Mouse (Mus musculus): ENCODE data around the gene Rxra. TPM values are rescaled to one million over a fixed set of nuclear protein-coding genes. Genes with fewer than 3 reads are reported as not detected.

Rxra gene
- polyA plus RNA-seq (2012; rRNA removed), result 94.8 and 107 TPM in 2 replicates

GRCm38 (mm10) chr2:27676106-27676477 lies at the start of gene Rxra:
Gene Rxra, plus strand, starts transcription at chr2:27676440.
- 4% methylated on average over 16 of the region's 16 CpGs for WGBS
- peak; percentile 94 for DNase-seq
- peaks cover 35% of the 10 kb centered on the region for H3K4me1 ChIP-seq (ENCODE audit: control insufficient read depth, insufficient read depth, low read length)
- H3K4me3 ChIP-seq (ENCODE audit: insufficient read depth, low read depth, low read length), result peak within 1 kb of the TSS; percentile 76
- H3K27me3 ChIP-seq (replicated peaks; ENCODE audit: control insufficient read depth, insufficient read depth, low read length), result no peaks in the 10 kb centered on the region
- H3K36me3 ChIP-seq (ENCODE audit: control insufficient read depth, insufficient read depth, low read length), result no peaks in the 10 kb centered on the region
- no peak for TF ChIP-seq CTCF (conservative IDR thresholded peaks at IDR 0.05; ENCODE audit: insufficient read depth, insufficient read length, low read depth, low read length)
- peak; percentile 17 for TF ChIP-seq POLR2A (IDR thresholded peaks at IDR 0.05; ENCODE audit: low read depth, low read length)
- peak within 1 kb of the TSS; percentile 96 for H3K27ac ChIP-seq (ENCODE audit: insufficient read depth, low read depth, low read length)

GRCm38 (mm10) chr2:27626604-27627003 lies 49.6 kb upstream of the Rxra start:
- TF ChIP-seq CTCF (conservative IDR thresholded peaks at IDR 0.05; ENCODE audit: insufficient read depth, insufficient read length, low read depth, low read length) (no peak), POLR2A (IDR thresholded peaks at IDR 0.05; ENCODE audit: low read depth, low read length) (no peak)
- Histone ChIP-seq H3K36me3 (ENCODE audit: control insufficient read depth, insufficient read depth, low read length) (no peaks in the 10 kb centered on the region), H3K4me1 (ENCODE audit: control insufficient read depth, insufficient read depth, low read length) (peaks cover 18% of the 10 kb centered on the region), H3K27me3 (replicated peaks; ENCODE audit: control insufficient read depth, insufficient read depth, low read length) (no peaks in the 10 kb centered on the region), H3K27ac (ENCODE audit: insufficient read depth, low read depth, low read length) (peak overlapping the region; percentile 72), H3K4me3 (ENCODE audit: insufficient read depth, low read depth, low read length) (no peak overlapping the region)
- 32% methylated on average over 1 of the region's 1 CpGs for WGBS
- DNase-seq, result peak; percentile 93

DNA sequence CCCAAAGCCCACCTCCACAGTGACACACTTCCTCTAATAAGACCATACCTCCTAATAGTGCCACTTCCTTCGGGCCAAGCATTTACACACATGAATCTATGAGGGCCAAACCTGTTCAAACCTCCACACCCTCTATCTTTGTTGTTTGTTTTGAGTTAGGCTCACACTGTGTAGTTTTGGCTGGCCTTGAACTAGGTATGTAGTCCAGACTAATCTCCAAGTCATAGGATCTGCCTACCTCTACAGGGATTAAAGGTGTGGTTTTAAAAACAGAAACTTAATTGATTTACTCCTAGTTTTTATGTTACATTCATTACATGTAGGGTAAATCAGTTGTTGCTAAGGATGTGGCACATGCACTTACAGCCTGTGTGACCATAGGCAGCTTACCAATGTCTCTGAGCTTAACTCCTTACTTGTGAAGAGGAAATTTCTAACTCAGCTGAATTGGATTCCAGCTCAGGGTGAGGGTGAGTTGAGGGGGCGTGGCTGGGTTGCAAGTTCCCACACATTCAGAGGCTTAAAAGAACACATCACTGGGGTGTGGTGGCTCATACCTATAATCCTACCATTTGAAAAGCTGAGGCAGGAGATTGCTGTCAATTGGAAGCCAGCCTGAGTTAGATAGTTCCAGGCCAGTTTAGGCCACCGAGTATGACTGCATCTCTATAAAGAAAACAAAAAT lies 45.5 kb upstream of the Rxra start:
- DNase-seq, result no peak
- TF ChIP-seq CTCF (conservative IDR thresholded peaks at IDR 0.05; ENCODE audit: insufficient read depth, insufficient read length, low read depth, low read length), result no peak
- TF ChIP-seq POLR2A (IDR thresholded peaks at IDR 0.05; ENCODE audit: low read depth, low read length), result no peak
- H3K4me3 ChIP-seq (ENCODE audit: insufficient read depth, low read depth, low read length), result no peak overlapping the region
- H3K27ac ChIP-seq (ENCODE audit: insufficient read depth, low read depth, low read length), result no peak overlapping the region
- H3K27me3 ChIP-seq (replicated peaks; ENCODE audit: control insufficient read depth, insufficient read depth, low read length), result no peaks in the 10 kb centered on the region
- H3K36me3 ChIP-seq (ENCODE audit: control insufficient read depth, insufficient read depth, low read length), result no peaks in the 10 kb centered on the region
- H3K4me1 ChIP-seq (ENCODE audit: control insufficient read depth, insufficient read depth, low read length), result peaks cover 13% of the 10 kb centered on the region
- WGBS, result 89% methylated on average over 3 of the region's 3 CpGs

DNA sequence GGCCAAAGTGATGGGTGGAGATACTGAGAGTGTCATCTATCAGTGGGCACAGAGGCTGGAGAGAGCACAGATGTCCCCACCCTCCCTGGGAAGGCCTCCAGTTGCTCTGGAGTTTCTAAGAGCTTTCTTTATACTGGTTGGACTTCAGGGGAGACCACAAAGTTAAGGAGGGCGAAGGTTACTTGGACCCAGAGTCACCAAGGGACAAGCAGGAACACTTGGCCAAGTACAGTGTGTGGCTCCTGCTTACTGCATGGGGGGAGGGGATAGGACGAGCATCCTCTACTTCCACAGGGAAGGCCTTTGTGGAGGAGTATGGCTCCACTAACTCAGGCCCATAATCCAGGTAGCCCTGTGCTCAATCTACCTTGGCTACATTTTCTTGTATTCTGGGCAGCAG lies 42.8 kb upstream of the Rxra start:
- no peak for TF ChIP-seq POLR2A (IDR thresholded peaks at IDR 0.05; ENCODE audit: low read depth, low read length)
- TF ChIP-seq CTCF (conservative IDR thresholded peaks at IDR 0.05; ENCODE audit: insufficient read depth, insufficient read length, low read depth, low read length), result no peak
- Histone ChIP-seq H3K27ac (ENCODE audit: insufficient read depth, low read depth, low read length) (no peak overlapping the region), H3K4me3 (ENCODE audit: insufficient read depth, low read depth, low read length) (no peak overlapping the region), H3K36me3 (ENCODE audit: control insufficient read depth, insufficient read depth, low read length) (no peaks in the 10 kb centered on the region), H3K4me1 (ENCODE audit: control insufficient read depth, insufficient read depth, low read length) (no peaks in the 10 kb centered on the region), H3K27me3 (replicated peaks; ENCODE audit: control insufficient read depth, insufficient read depth, low read length) (no peaks in the 10 kb centered on the region)
- WGBS, result 72% methylated on average over 2 of the region's 2 CpGs
- DNase-seq, result peak; percentile 53

DNA sequence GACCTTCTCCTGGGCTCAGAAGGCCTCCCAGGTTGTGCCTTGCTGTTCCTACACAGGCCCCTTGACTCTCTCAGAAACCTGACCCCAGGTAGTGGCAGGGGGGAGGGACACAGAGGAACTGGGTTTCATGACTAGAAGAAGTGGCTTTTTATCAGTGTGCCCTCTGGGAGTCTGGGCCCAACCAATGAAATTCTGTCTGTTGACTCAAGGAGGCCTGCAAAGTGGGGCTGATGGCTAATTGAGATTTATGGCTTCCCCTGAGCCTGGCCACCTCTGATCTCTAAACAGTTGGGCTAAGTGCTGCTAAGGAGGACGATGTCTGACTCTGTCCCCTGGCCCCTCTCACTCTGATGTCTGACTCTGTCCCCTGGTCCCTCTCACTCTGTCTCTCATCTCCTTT lies 42.2 kb upstream of the Rxra start:
- no peak for DNase-seq
- Histone ChIP-seq H3K4me3 (ENCODE audit: insufficient read depth, low read depth, low read length) (no peak overlapping the region), H3K36me3 (ENCODE audit: control insufficient read depth, insufficient read depth, low read length) (no peaks in the 10 kb centered on the region), H3K27me3 (replicated peaks; ENCODE audit: control insufficient read depth, insufficient read depth, low read length) (no peaks in the 10 kb centered on the region), H3K4me1 (ENCODE audit: control insufficient read depth, insufficient read depth, low read length) (no peaks in the 10 kb centered on the region), H3K27ac (ENCODE audit: insufficient read depth, low read depth, low read length) (no peak overlapping the region)
- 53% methylated on average over 1 of the region's 1 CpGs for WGBS
- no peak for TF ChIP-seq CTCF (conservative IDR thresholded peaks at IDR 0.05; ENCODE audit: insufficient read depth, insufficient read length, low read depth, low read length)
- no peak for TF ChIP-seq POLR2A (IDR thresholded peaks at IDR 0.05; ENCODE audit: low read depth, low read length)

GRCm38 (mm10) chr2:27635147-27635738 lies 41.0 kb upstream of the Rxra start:
- TF ChIP-seq POLR2A (IDR thresholded peaks at IDR 0.05; ENCODE audit: low read depth, low read length) (no peak), CTCF (conservative IDR thresholded peaks at IDR 0.05; ENCODE audit: insufficient read depth, insufficient read length, low read depth, low read length) (no peak)
- no peaks in the 10 kb centered on the region for H3K36me3 ChIP-seq (ENCODE audit: control insufficient read depth, insufficient read depth, low read length)
- WGBS, result 87% methylated on average over 13 of the region's 13 CpGs
- no peak overlapping the region for H3K27ac ChIP-seq (ENCODE audit: insufficient read depth, low read depth, low read length)
- H3K27me3 ChIP-seq (replicated peaks; ENCODE audit: control insufficient read depth, insufficient read depth, low read length), result no peaks in the 10 kb centered on the region
- H3K4me3 ChIP-seq (ENCODE audit: insufficient read depth, low read depth, low read length), result no peak overlapping the region
- H3K4me1 ChIP-seq (ENCODE audit: control insufficient read depth, insufficient read depth, low read length), result no peaks in the 10 kb centered on the region
- no peak for DNase-seq

DNA sequence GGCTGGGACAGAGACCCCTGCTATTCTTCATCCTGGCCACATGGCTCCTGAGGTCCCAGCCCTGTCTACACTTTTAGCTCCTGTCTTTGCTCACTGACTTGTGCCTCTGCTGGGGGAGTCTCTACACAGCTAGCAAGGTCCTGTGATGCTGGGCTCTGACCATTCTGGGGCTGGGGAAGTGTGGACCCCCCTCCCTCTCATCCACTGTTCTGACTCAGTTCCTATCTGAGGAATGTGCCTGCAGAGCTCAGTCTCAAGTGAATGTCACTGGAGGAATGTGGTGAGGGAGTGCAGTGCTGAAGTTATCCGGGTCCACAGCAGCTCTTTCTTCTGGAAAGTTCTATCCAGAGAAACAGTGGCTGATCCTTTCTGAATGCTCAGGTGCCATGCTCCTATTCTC lies 39.4 kb upstream of the Rxra start:
- H3K27me3 ChIP-seq (replicated peaks; ENCODE audit: control insufficient read depth, insufficient read depth, low read length), result no peaks in the 10 kb centered on the region
- TF ChIP-seq POLR2A (IDR thresholded peaks at IDR 0.05; ENCODE audit: low read depth, low read length) (no peak), CTCF (conservative IDR thresholded peaks at IDR 0.05; ENCODE audit: insufficient read depth, insufficient read length, low read depth, low read length) (no peak)
- H3K27ac ChIP-seq (ENCODE audit: insufficient read depth, low read depth, low read length), result no peak overlapping the region
- 48% methylated on average over 1 of the region's 1 CpGs for WGBS
- no peak overlapping the region for H3K4me3 ChIP-seq (ENCODE audit: insufficient read depth, low read depth, low read length)
- no peaks in the 10 kb centered on the region for H3K4me1 ChIP-seq (ENCODE audit: control insufficient read depth, insufficient read depth, low read length)
- no peak for DNase-seq
- no peaks in the 10 kb centered on the region for H3K36me3 ChIP-seq (ENCODE audit: control insufficient read depth, insufficient read depth, low read length)

Measured in kidney, adult 2 months (tissue).